Mouse (Mus musculus) liver, embryonic 18 days (tissue): Measurements from ENCODE around the gene Olfr45. TPM values are rescaled to one million over a fixed set of nuclear protein-coding genes. Genes with fewer than 3 reads are reported as not detected.

Experiments used
- polyA plus RNA-seq: library from polyadenylated mRNA; depleted of rRNA; stranded (reverse); fragments of >200 nt; gene quantifications from 2 replicates; pipeline ENCODE4 v1.2.3, GENCODE M21; 2012; rRNA removed

Olfr45 gene
- not detected in 2 replicates for polyA plus RNA-seq

GRCm38 (mm10) chr7:140681651-140682050 lies at the start of gene Olfr45:
Gene Olfr45, plus strand, starts transcription at chr7:140681951.

GRCm38 (mm10) chr7:140646152-140646551 lies 35.6 kb upstream of the Olfr45 start, which contains the start of gene Olfr53:
Gene Olfr53, plus strand, starts transcription at chr7:140646452.

GRCm38 (mm10) chr7:140659630-140660029 lies 22.1 kb upstream of the Olfr45 start, which contains the start of gene Olfr539:
Gene Olfr539, plus strand, starts transcription at chr7:140659930.

GRCm38 (mm10) chr7:140696967-140697366 lies 15.2 kb downstream of the Olfr45 start, which contains the start of gene Olfr541:
Gene Olfr541, plus strand, starts transcription at chr7:140697267.

Other genes with a start within 250 kb of the Olfr45 start
- gene Olfr533, start 218.6 kb upstream of the Olfr45 start, polyA plus RNA-seq: not detected in 2 replicates
- gene Olfr535, start 197.7 kb upstream of the Olfr45 start, polyA plus RNA-seq: not detected in 2 replicates
- not detected in 2 replicates for gene Olfr536, start 174.6 kb upstream of the Olfr45 start, polyA plus RNA-seq
- not detected in 2 replicates for gene Olfr538, start 114.1 kb upstream of the Olfr45 start, polyA plus RNA-seq
- gene Olfr46, start 80.7 kb upstream of the Olfr45 start, polyA plus RNA-seq: not detected in 2 replicates
- gene Olfr61, start 53.0 kb upstream of the Olfr45 start, polyA plus RNA-seq: not detected in 2 replicates
- not detected in 2 replicates for gene Olfr53, start 35.5 kb upstream of the Olfr45 start, polyA plus RNA-seq
- gene Olfr539, start 22.0 kb upstream of the Olfr45 start, polyA plus RNA-seq: not detected in 2 replicates
- gene Olfr541, start 15.3 kb downstream of the Olfr45 start, polyA plus RNA-seq: not detected in 2 replicates
- 60.5 and 91.1 TPM in 2 replicates for gene Cyp2e1, start 81.8 kb downstream of the Olfr45 start, polyA plus RNA-seq
- 0.06 and 0.07 TPM in 2 replicates for gene Syce1, start 105.9 kb downstream of the Olfr45 start, polyA plus RNA-seq
- 0.17 and 0.21 TPM in 2 replicates for gene Zfp941, start 140.2 kb downstream of the Olfr45 start, polyA plus RNA-seq
- 112 and 142 TPM in 2 replicates for gene Urah, start 153.1 kb downstream of the Olfr45 start, polyA plus RNA-seq
- not detected in 2 replicates for gene Scgb1c1, start 163.6 kb downstream of the Olfr45 start, polyA plus RNA-seq
- not detected in 2 replicates for gene Odf3, start 165.9 kb downstream of the Olfr45 start, polyA plus RNA-seq
- not detected in 2 replicates for gene Gm45785, start 174.4 kb downstream of the Olfr45 start, polyA plus RNA-seq
- gene Ric8a, start 175.0 kb downstream of the Olfr45 start, polyA plus RNA-seq: 17.1 and 20.2 TPM in 2 replicates
- 18.5 TPM in 2 replicates for gene Bet1l, start 175.6 kb downstream of the Olfr45 start, polyA plus RNA-seq
- gene Psmd13, start 200.0 kb downstream of the Olfr45 start, polyA plus RNA-seq: 36.4 TPM in 2 replicates
- 46.5 and 51.9 TPM in 2 replicates for gene Sirt3, start 200.4 kb downstream of the Olfr45 start, polyA plus RNA-seq
- 0.19 and 0.20 TPM in 2 replicates for gene Cox8b, start 218.5 kb downstream of the Olfr45 start, polyA plus RNA-seq
- 61.4 and 61.9 TPM in 2 replicates for gene Nlrp6, start 239.0 kb downstream of the Olfr45 start, polyA plus RNA-seq